Mouse (Mus musculus) liver, embryonic 14.5 days (tissue): ENCODE measurements around the gene Vmn1r29. TPM values are rescaled to one million over a fixed set of nuclear protein-coding genes. Genes with fewer than 3 reads are reported as not detected.
"Not testable (repeated sequence)": the region's sequence is repeated elsewhere in the genome, so short reads cannot be mapped to it uniquely, and the experiment has no call there.

Experiments used
- ATAC-seq: fragments of 200-750 bp; cut with Nextera tagmentation; 2 replicates; pipeline ENCODE4 v1.8.0; 2017; ENCODE audit warnings: moderate number of reproducible peaks, mild to moderate bottlenecking, moderate library complexity; ENCODE audit not compliant: insufficient read depth
- DNase-seq, 3 experiments: peaks; one replicate each; pipeline ENCODE4 v3.0.0-alpha.2; 2012 to 2013; ENCODE audit warnings: low read depth in 3 of 3, low spot score in 3 of 3
- H3K27ac ChIP-seq: fragments of 300-500 bp; sonication (generic); 2 replicates; pipeline ENCODE4 v1.5.1; 2014; ENCODE audit warnings: moderate library complexity, mild to moderate bottlenecking, control low read depth, inconsistent platforms
- H3K27me3 ChIP-seq: fragments of 300-500 bp; sonication (generic); 2 replicates; pipeline ENCODE4 v1.6.1; 2014; ENCODE audit warnings: mild to moderate bottlenecking, low read length, moderate library complexity; ENCODE audit not compliant: control insufficient read depth, insufficient read depth
- H3K36me3 ChIP-seq: fragments of 300-500 bp; sonication (generic); replicated peaks from 2 replicates; pipeline ENCODE4 v1.6.1; 2014; ENCODE audit warnings: low read depth; ENCODE audit not compliant: control insufficient read depth, insufficient read depth
- H3K4me1 ChIP-seq, 2 experiments: fragments of 200-500 bp in 1 of 2; fragments of 300-500 bp in 1 of 2; sonication (generic) in 1 of 2; replicated peaks; 2 replicates each; pipeline ENCODE4 v1.6.1; 2012 to 2014; ENCODE audit warnings: antibody characterized with exemption in 1 of 2, inconsistent platforms in 1 of 2, low read length in 1 of 2; ENCODE audit not compliant: control insufficient read depth in 2 of 2, insufficient read depth in 2 of 2
- H3K4me2 ChIP-seq: fragments of 300-500 bp; sonication (generic); 2 replicates; pipeline ENCODE4 v1.6.1; 2014; ENCODE audit warnings: low read depth, mild to moderate bottlenecking, control low read depth, moderate library complexity
- H3K4me3 ChIP-seq, 2 experiments: fragments of 200-500 bp in 1 of 2; fragments of 300-500 bp in 1 of 2; sonication (generic) in 1 of 2; 2 replicates each; pipeline ENCODE4 v1.5.1; 2012 to 2014; ENCODE audit warnings: low read depth in 2 of 2, low read length in 2 of 2, mild to moderate bottlenecking in 2 of 2, control low read depth in 1 of 2, inconsistent platforms in 1 of 2, moderate library complexity in 1 of 2; ENCODE audit not compliant: insufficient read depth in 1 of 2
- H3K9ac ChIP-seq: fragments of 300-500 bp; sonication (generic); replicated peaks from 2 replicates; pipeline ENCODE4 v1.6.1; 2014; ENCODE audit warnings: mild to moderate bottlenecking, control low read depth, moderate library complexity
- H3K9me3 ChIP-seq: fragments of 300-500 bp; sonication (generic); 2 replicates; pipeline ENCODE4 v1.6.1; 2016; ENCODE audit warnings: low read length, mixed read lengths; ENCODE audit not compliant: control insufficient read depth
- CTCF ChIP-seq: IDR thresholded peaks from 2 replicates; pipeline ENCODE4 v1.5.1; 2016; ENCODE audit warnings: antibody characterized with exemption, low read depth, control low read depth
- EP300 ChIP-seq: IDR thresholded peaks from 2 replicates; pipeline ENCODE4 v1.6.1; 2016; ENCODE audit warnings: antibody characterized with exemption, low read depth
- WGBS: fragments of 180-500 bp; shearing (Covaris S2); extraction: QIAGEN DNeasy Blood & Tissue Kit; methylation state at CpG from one replicate; pipeline ENCODE4 v1.1.7; 2014; ENCODE audit not compliant: insufficient replicate concordance; 5-methylcytosine and 5-hydroxymethylcytosine counted together
- polyA plus RNA-seq, 2 experiments: library from polyadenylated mRNA; depleted of rRNA in 1 of 2; stranded (reverse) in 1 of 2; unstranded in 1 of 2; fragments of >200 nt; fragmentation: Nextera tagmentation in 1 of 2; extraction: Ambion mirVana in 1 of 2; gene quantifications; 2 replicates each; pipeline versions ENCODE4 v1.2.1 to v1.2.3; 2012 to 2014

The Vmn1r29 gene
- polyA plus RNA-seq (2012; rRNA removed): not detected in 2 replicates
- polyA plus RNA-seq (2014; fragmentation: Nextera tagmentation; extraction: Ambion mirVana): not detected in 2 replicates

DNA sequence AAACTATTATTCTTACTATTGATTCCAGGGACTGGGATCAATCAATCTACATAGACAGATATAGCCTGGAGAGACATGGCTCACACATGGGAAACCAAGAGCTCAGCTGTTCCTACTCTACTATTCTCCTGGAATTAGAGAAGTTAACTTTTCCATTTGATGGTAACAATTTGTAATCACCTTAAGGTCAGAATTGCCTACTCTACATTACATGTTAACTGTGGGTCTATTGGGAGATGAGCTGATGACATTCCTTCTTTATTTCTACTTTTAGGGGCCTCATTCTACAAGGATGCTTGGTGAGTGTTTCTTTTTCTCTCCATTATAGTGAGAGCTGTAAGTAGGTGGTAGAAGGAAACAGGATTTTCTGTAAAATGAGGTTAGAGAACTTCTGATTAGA, at the start of gene Vmn1r29:
Gene Vmn1r29, plus strand, starts transcription at position 301 of the 400 bp plus-strand sequence.
- H3K4me2 ChIP-seq: no peak within 1 kb of the TSS
- H3K4me1 ChIP-seq: no peaks in the 10 kb centered on the region
- H3K4me3 ChIP-seq: no peak within 1 kb of the TSS
- H3K9me3 ChIP-seq: no peaks in the 10 kb centered on the region
- no peaks in the 10 kb centered on the region for H3K36me3 ChIP-seq
- no peak within 1 kb of the TSS for H3K9ac ChIP-seq
- H3K27me3 ChIP-seq: no peaks in the 10 kb centered on the region
- DNase-seq (no peak), ATAC-seq (no peak)
- no peak for TF ChIP-seq CTCF
- TF ChIP-seq EP300: no peak
- H3K27ac ChIP-seq: no peak within 1 kb of the TSS

GRCm38 (mm10) chr6:58261737-58262136, 39.6 kb upstream of the Vmn1r29 start, which contains the start of gene Vmn1r28:
Vmn1r28 (plus strand) TSS chr6:58262037.
- ATAC-seq (no peak), DNase-seq (no peak)
- Histone ChIP-seq H3K36me3 (no peaks in the 10 kb centered on the region), H3K4me1 (no peaks in the 10 kb centered on the region), H3K27me3 (no peaks in the 10 kb centered on the region), H3K27ac (no peak within 1 kb of the TSS), H3K4me3 (no peak within 1 kb of the TSS), H3K9ac (no peak within 1 kb of the TSS), H3K4me2 (no peak within 1 kb of the TSS), H3K9me3 (no peaks in the 10 kb centered on the region)
- no peak for TF ChIP-seq CTCF
- TF ChIP-seq EP300: no peak
- 58% methylated on average over 1 of the region's 1 CpGs for WGBS

DNA sequence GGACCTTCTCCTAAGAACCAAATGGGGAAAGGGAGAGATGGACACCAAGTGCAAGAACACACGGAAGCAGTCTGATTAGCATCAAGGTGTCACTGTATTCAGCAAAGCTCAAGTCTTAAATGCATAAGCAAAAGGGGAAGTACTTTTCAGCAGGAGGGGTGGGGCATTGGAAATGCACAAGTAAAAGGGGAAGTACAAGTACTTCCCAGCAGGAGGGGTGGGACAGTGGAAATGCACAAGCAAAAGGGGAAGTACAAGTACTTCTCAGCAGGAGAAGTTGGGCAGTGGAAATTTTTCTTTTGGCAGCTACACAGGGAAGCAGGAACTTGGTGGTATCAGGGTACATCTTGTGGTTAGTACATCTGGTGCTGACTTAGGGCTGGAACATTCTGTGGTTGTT, 21.7 kb upstream of the Vmn1r29 start:
- not testable (repeated sequence) for ATAC-seq, H3K9ac ChIP-seq

DNA sequence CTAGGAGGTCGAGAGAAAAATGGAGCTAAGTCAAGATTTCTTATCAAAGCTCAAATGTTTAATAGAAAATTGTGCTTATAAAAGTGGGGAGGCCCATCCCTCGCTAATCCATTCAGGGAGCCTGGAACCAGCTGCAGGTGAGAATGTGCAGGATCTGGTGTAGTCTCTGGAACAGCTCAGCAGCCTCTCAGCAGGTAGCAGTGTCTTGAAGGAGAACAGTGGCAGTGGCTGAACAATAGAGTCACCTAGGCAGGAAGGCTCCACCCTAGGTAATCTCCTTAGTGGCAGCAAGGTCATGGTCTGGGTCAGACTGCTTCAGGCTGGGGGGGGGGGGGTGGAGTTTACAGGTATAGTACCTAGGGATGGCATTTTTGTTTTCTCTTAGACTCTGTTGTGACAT, 9.1 kb upstream of the Vmn1r29 start:
- H3K4me3 ChIP-seq: no peak overlapping the region
- H3K9ac ChIP-seq: no peak overlapping the region
- no peak for ATAC-seq
- WGBS: 40% methylated on average over 2 of the region's 2 CpGs
- H3K4me1 ChIP-seq: no peaks in the 10 kb centered on the region
- no peaks in the 10 kb centered on the region for H3K9me3 ChIP-seq
- TF ChIP-seq EP300 (no peak), CTCF (no peak)
- H3K4me2 ChIP-seq: no peak overlapping the region
- DNase-seq: no peak
- H3K27ac ChIP-seq: no peak overlapping the region
- H3K36me3 ChIP-seq: no peaks in the 10 kb centered on the region
- H3K27me3 ChIP-seq: no peaks in the 10 kb centered on the region

More for the DNA sequence above, 21.7 kb upstream of the Vmn1r29 start:
- not testable (repeated sequence) for DNase-seq, H3K27me3 ChIP-seq, H3K4me1 ChIP-seq, H3K27ac ChIP-seq, H3K36me3 ChIP-seq, H3K4me3 ChIP-seq, H3K9me3 ChIP-seq, H3K4me2 ChIP-seq
- 86% methylated on average over 1 of the region's 1 CpGs for WGBS

- WGBS: 65% methylated on average over 19 of the region's 19 CpGs
- not testable (repeated sequence) for H3K4me2 ChIP-seq, H3K4me1 ChIP-seq, ATAC-seq, H3K36me3 ChIP-seq, DNase-seq, H3K9ac ChIP-seq, H3K27ac ChIP-seq, H3K9me3 ChIP-seq, H3K27me3 ChIP-seq, H3K4me3 ChIP-seq
These were observed 2.8 kb upstream of the Vmn1r29 start for GRCm38 (mm10) chr6:58298511-58298910.

DNA sequence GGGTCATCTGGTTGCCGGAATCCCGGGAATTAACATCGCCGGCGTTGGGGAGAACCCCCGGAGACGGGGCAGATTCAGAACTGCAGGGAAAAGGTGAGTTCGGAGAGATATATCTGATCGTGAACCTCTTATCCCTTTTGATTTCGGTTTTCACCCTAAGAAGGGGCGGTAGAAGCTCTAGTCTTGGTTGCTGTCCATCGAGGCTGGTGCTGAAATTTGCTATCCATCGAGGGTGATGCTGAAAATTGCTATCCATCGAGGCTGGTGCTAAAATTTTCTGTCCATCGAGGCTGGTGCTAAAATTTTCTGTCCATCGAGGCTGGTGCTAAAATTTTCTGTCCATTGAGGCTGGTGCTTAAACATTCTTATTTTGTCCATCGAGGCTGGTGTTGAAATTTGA, 29.3 kb downstream of the Vmn1r29 start:
- H3K27me3 ChIP-seq, DNase-seq, H3K9ac ChIP-seq, H3K4me2 ChIP-seq, ATAC-seq, H3K27ac ChIP-seq, H3K9me3 ChIP-seq, H3K4me1 ChIP-seq, H3K4me3 ChIP-seq, H3K36me3 ChIP-seq: not testable (repeated sequence)
- WGBS: 66% methylated on average over 17 of the region's 17 CpGs

Other genes with a start within 250 kb of the Vmn1r29 start
- not detected in 2 replicates for gene Vmn1r27, start 82.7 kb upstream of the Vmn1r29 start, polyA plus RNA-seq (2012; rRNA removed)
- gene Vmn1r27, start 82.7 kb upstream of the Vmn1r29 start, polyA plus RNA-seq (2014; fragmentation: Nextera tagmentation; extraction: Ambion mirVana): not detected in 2 replicates
- gene Vmn1r28, start 39.5 kb upstream of the Vmn1r29 start, polyA plus RNA-seq (2012; rRNA removed): not detected in 2 replicates
- gene Vmn1r28, start 39.5 kb upstream of the Vmn1r29 start, polyA plus RNA-seq (2014; fragmentation: Nextera tagmentation; extraction: Ambion mirVana): not detected in 2 replicates
- gene Vmn1r30, start 141.8 kb downstream of the Vmn1r29 start, polyA plus RNA-seq (2012; rRNA removed): not detected in 2 replicates
- not detected in 2 replicates for gene Vmn1r30, start 141.8 kb downstream of the Vmn1r29 start, polyA plus RNA-seq (2014; fragmentation: Nextera tagmentation; extraction: Ambion mirVana)
- not detected in 2 replicates for gene Vmn1r31, start 173.8 kb downstream of the Vmn1r29 start, polyA plus RNA-seq (2012; rRNA removed)
- gene Vmn1r31, start 173.8 kb downstream of the Vmn1r29 start, polyA plus RNA-seq (2014; fragmentation: Nextera tagmentation; extraction: Ambion mirVana): not detected in 2 replicates